Mouse (Mus musculus): ENCODE measurements at regions not wholly inside any gene's neighbourhood (a gene's known extent, or its start where the extent isn't known, plus 50 kb on each side); places are given as distances from the start of the nearest gene placed in this dataset.

DNA sequence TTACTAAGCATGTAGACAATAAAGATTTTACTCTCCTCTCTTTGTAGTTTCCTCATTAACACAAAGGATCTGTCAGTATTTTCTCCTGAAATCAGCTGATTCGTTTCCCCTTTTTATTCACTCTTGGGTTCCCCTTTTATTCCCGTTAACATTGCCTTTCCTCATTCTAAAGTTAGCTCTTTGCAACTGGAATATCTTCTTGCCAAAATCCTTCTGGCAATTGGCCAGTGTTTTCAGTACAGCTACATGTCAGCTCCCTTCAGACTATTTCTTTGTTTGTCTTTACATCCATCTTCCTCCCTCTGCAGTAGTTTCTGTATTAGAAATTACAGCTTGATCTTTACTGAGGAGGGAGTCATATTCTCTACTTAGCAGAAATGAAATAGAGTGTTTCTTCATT is 51.4 kb upstream of the Nova1 start:
- no peak overlapping the region for H3K27ac ChIP-seq (ENCODE audit: control insufficient read depth, low read depth, low read length)

More for the DNA sequence above, 51.4 kb upstream of the Nova1 start:
- peak; percentile 58 for DNase-seq (ENCODE audit: low read depth, low spot score)
- no peaks in the 10 kb centered on the region for H3K79me2 ChIP-seq (ENCODE audit: control insufficient read depth, insufficient read depth, low read length, poor library complexity)
- no peaks in the 10 kb centered on the region; a peak in 1 of 4 replicates for H3K36me3 ChIP-seq (ENCODE audit: control insufficient read depth in 1 of 2, insufficient read depth in 2 of 2, low read length in 2 of 2)
- no peaks in the 10 kb centered on the region for H3K4me1 ChIP-seq (ENCODE audit: control insufficient read depth in 1 of 2, insufficient read depth in 2 of 2, low read length in 2 of 2)
- no peaks in the 10 kb centered on the region for H3K9me3 ChIP-seq (replicated peaks; ENCODE audit: insufficient read depth, low read length)
- H3K9ac ChIP-seq (ENCODE audit: control insufficient read depth, low read depth, low read length, poor library complexity, severe bottlenecking) = no peak overlapping the region
- TF ChIP-seq ETS1 (IDR thresholded peaks at IDR 0.05; ENCODE audit: low read depth, low read length) (peak; percentile 81), EP300 (IDR thresholded peaks at IDR 0.05; ENCODE audit: low read depth in 1 of 2, low read length in 2 of 2) (peak; percentile 12 to 47; a peak in 2 of 4 replicates), MXI1 (IDR thresholded peaks at IDR 0.05; ENCODE audit: low read depth, low read length) (no peak)
- no peak overlapping the region for H3K4me3 ChIP-seq (ENCODE audit: control insufficient read depth in 1 of 2, insufficient read depth in 1 of 2, low read depth in 2 of 2, low read length in 2 of 2)
- H3K27me3 ChIP-seq (ENCODE audit: control insufficient read depth in 1 of 2, insufficient read depth in 2 of 2, low read length in 2 of 2) = no peaks in the 10 kb centered on the region

Measured in MEL (cell line).